Mouse (Mus musculus) inflammation-experienced regulatory T-cells, adult 6 months (primary cell): ENCODE results near the gene Trmt13. TPM values are rescaled to one million over a fixed set of nuclear protein-coding genes. Genes with fewer than 3 reads are reported as not detected.
"Not testable (repeated sequence)": the region's sequence is repeated elsewhere in the genome, so short reads cannot be mapped to it uniquely, and the experiment has no call there.

Experiments
- ATAC-seq: one replicate; pipeline ENCODE4 v1.8.0; 2017
- polyA plus RNA-seq, 3 experiments: library from polyadenylated mRNA; unstranded; fragments of 100-300 nt; shearing (Covaris generic); gene quantifications; one replicate each; pipeline ENCODE4 v1.2.1; 2017

The Trmt13 gene
- polyA plus RNA-seq, 3 experiments from 2014 or later, result 26.7 to 41.0 (median 33.8) TPM

GRCm38 (mm10) chr3:116632971-116633370, 18.6 kb upstream of the Trmt13 start:
- ATAC-seq, result no peak

- ATAC-seq, result no peak
These were observed 17.1 kb upstream of the Trmt13 start for GRCm38 (mm10) chr3:116631459-116631858.

- no peak for ATAC-seq
These were observed 8.3 kb upstream of the Trmt13 start for GRCm38 (mm10) chr3:116622641-116623040.

DNA sequence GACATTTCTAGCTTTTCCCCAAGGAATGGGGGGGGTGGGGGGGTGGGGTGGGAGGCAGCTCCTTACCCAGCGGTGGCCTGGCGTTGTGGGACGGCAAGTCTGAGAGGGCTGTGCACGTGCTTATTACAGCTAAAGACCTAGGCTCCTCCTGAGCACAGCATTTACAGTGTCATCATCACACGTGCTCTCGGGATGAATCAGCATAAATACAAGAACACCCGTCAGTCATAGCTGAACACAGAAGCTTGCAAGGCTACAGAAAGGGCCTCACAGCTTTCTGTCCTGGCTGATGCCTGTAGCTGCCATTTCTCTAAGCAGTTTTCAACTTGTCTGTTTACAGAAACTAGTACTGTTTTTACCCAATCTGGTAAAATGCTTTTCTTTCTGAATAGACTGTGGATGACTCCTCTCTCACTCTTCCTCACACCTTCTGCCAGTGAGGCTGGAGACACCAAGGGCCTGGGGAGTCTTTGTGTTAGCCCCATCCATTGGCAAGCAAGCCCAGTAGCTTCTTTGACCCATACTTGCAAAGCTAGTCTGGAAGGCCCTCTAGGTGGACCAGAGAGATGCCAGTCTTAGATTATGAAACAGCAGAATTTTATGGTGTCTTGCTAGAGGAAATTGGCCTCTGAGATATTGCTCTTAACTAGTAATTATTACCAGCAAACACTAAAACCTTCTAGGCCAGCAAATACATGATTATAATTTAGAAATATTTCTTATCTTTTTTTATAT, 6.4 kb upstream of the Trmt13 start:
- no peak for ATAC-seq

DNA sequence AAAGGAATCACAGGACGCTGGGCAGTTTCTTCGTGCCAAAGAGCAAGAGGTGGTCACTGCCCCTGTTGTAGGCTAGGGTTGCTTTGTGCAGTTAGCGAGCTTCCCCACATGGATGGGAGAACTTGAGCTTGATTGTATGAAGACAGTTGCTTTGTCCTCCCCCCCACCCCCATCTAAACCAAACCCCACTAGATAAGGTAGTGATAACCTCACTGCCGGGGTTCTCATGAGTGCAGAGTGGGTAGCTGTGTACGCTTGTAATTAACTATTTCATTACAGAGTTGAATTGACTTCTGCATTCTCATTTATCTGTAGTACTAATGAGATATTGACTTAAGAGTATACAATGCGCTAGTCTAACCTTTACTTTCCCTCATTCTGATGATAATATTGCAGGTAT, 4.5 kb upstream of the Trmt13 start:
- no peak for ATAC-seq

DNA sequence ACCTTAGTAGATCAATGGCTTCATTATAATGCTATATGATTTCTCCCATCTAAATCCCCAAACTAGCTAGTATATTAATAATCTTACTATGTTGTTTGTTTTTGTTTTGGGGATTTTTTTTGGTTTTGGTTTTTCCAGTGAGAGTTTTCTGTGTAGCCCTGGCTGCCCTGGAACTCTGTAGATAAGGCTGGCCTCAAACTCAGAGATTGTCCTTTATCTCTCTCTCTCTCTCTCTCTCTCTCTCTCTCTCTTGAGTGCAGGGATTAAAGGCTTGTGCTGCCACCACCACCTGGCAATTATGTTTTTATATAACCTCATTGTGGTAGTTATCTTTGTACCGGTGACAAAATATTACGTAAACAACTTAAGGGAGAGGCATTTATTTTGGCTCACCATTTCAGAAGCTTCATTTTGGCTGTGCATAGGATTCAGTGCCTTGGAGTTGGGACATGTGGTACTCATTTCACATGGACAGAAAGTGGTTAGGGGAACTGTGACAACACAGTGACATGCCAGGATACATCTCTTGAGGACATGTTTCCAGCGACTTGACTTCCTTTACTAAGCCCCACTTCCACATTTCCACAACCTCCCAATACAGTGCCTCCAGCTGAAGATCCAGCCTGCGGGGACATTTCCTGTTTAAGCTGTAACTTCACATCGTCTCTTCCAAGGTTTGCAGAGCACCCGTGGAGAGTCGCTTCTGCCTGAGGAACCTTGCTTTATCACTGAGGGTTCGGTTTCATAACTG, 1.1 kb upstream of the Trmt13 start:
- ATAC-seq, result no peak

GRCm38 (mm10) chr3:116604570-116604969, 9.8 kb downstream of the Trmt13 start:
- ATAC-seq, result no peak

GRCm38 (mm10) chr3:116601781-116602180, 12.6 kb downstream of the Trmt13 start:
- ATAC-seq, result no peak

- ATAC-seq, result no peak
These were observed 13.4 kb downstream of the Trmt13 start for GRCm38 (mm10) chr3:116601005-116601404.

- no peak for ATAC-seq
These were observed 14.7 kb downstream of the Trmt13 start for GRCm38 (mm10) chr3:116599705-116600104.

GRCm38 (mm10) chr3:116595603-116595991, 18.8 kb downstream of the Trmt13 start:
- no peak for ATAC-seq

- peak; percentile 92 for ATAC-seq
These were observed 19.4 kb downstream of the Trmt13 start, which contains the start of gene Sass6 for GRCm38 (mm10) chr3:116594728-116595602. Sass6 (plus strand) TSS chr3:116594982.

DNA sequence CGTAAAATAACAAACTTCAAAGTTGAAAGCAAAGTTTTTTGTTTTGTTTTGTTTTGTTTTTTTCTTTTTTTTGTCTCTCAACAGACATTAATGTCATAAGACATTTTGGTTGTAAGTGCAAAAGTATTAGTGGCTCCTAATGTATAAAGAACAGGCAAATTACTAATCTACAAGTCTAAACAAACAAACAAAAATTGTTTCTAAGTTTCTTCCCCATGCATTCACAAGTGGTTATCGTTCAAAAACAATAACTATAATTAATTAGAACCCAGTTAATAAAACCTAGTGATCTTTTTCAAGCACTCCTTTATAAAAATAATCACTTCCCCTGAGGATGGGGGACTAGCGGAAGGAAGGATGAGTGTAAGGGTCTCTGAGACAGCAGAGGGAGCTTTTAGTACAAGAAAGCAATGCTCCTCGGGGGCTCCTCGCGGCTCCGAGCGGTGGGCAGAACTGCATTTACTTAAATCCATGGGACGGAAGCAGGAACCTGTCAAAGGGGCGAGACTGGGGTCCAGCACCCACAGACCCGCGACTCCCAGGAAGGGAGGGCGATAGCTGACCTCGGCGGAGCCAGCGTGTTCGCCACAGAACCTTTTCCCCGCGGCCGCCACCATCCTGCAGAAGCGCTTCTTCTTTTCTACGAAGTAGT, 20.2 kb downstream of the Trmt13 start:
- peak; percentile 36 for ATAC-seq

- ATAC-seq, result no peak
These were observed 32.2 kb downstream of the Trmt13 start for GRCm38 (mm10) chr3:116582201-116582600.

DNA sequence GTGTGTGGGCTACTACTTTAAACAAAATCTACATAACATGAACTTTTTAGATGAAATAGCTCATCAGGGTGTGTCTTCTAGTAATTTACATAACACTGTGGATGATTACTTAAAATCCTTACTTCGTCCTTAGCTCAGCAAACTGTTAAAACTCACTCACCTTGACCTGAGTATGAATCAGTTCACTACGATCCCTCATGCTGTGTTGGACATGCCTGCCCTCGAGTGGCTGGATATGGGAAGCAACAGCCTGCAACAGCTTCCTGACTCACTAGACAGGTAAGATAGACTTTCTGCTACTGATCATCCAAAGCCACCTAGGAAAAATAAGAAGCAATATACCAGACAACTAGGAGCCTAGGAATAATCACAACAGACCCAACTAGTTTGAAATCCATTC, 37.1 kb downstream of the Trmt13 start:
- no peak for ATAC-seq

DNA sequence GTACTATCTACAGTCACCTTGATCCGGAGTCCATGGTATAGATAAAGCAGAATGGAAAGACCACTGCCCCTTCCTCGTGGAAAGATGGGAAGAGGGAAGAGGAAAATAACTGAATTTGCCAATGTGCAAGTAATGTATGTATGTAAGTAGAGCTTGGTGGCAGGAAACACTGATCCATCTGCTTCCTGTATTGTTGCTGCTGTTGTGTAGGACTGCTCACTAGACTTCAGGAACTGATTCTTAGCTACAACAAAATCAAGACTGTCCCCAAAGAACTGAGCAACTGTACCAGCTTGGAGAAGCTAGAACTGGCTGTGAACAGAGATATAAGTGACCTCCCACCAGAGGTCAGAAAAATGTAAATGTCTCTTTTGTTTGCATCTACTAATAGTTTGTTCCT, 43.8 kb downstream of the Trmt13 start:
- ATAC-seq, result no peak

DNA sequence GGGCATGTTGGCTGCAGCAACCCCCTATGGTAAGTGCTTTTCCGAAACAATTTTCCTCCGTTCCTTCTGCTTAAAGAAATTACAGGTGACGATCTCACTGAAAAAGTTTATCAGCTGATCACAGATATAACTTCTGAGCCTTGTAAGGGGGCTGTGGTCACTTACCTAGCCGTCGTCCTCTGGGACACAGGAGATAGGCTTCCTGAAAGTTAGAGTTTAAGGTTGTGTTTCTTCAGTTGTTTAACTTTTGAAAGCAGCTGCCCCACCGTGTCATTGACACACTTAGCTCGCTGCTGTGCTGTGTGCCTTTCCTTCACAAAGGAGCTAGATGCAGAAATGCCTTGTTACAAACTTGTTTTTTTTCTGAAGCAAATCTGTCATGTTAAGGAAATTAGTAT, 51.3 kb downstream of the Trmt13 start:
- ATAC-seq, result no peak

GRCm38 (mm10) chr3:116562408-116563094, 51.8 kb downstream of the Trmt13 start, which contains the start of gene Lrrc39:
Lrrc39 (plus strand) TSS chr3:116562973.
- no peak for ATAC-seq

DNA sequence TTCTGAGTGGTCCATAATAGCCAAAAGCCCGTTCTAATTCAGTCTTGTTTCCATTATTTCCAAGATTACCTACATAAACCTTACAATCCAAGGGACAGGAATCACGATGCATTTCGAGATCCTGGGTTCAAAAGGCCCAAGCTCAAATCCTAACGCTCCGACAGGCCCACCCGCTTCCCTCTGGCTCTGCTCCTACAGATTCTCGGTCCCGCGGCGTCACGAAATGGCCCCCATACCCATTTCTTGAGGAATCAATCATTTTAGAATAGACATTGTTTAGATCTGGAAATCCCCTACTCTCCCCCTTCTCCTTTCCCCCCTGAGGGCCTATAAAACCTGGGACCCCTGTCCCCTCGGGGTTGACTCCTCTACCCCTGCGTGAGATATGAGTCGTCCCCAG, 53.1 kb downstream of the Trmt13 start:
- ATAC-seq, result not testable (repeated sequence)

DNA sequence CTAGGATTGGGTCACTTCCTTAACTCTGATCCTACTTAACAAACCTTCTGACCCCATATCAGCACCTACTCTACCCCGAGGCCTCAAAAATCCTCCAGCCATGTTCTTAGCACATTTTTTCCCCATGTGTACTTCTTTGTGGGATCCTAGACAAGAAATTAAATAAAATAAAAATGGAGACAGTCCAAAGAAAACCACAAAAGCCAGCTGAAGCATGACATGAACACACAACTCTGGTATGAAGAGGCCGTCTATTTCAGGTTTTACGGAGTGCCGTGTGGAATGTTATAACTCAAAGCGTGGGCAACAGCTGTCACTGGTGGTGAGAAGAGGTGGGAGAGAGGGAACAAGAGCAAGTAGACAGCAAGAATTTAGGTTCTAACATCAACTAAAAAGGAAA, 63.0 kb downstream of the Trmt13 start:
- ATAC-seq, result no peak

GRCm38 (mm10) chr3:116547430-116547829, 67.0 kb downstream of the Trmt13 start:
- ATAC-seq, result no peak

DNA sequence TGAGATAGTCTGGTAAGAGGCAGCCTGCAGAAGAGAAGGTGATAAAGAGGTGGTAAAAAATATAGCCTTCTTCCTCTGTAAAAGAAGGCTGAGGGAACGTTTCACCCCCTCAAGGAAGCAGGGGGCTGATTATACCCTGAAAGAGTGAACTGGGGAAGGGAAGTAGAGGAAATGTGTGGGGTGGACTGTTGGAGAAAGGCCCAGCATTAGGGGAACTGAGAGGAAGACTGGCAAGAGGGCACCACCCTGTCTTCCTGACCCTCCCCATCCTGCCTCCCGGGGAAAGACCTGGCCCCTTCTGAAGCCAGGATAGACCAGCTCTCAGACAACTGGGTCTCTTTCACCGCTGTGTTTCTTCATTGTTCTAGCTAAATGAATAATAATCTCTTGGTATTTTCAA, 71.9 kb downstream of the Trmt13 start:
- no peak for ATAC-seq
